Mouse (Mus musculus) kidney, adult 18-20 months (tissue): ENCODE measurements around the gene Gprc5a.

Source experiments
- DNase-seq: peaks from one replicate; pipeline ENCODE4 v3.0.0; 2021

Gprc5a gene

DNA sequence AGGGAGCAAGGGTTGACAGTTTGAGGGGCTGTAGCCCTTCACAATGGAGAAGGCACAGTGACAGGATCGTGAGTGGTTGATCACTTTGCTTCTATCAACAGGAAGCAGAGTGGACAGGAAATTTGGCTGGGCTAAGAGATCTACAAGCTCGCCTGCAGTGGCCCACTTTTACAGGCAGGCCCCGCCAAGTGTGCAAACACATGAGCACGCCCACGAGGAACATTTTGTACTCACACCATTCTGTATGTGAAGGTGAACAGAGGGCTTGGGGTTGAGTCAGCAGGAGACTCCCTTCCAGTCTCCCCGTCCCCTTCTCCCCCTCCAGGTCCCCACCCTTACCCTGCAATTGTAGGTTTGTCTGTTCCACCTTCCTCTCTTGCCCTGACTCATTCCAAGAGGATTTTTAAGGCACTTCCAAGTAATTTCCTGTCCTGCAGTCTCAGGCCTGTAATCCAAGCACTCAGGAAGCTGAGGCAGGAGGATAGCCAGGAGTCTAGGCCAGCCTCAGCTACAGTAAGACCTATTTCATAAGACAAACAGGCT is 9.0 kb downstream of the Gprc5a start:
- DNase-seq = no peak

- no peak for DNase-seq
Measured at GRCm38 (mm10) chr6:135076202-135076601, 10.8 kb downstream of the Gprc5a start.

- no peak for DNase-seq
Measured at GRCm38 (mm10) chr6:135078420-135078819, 13.0 kb downstream of the Gprc5a start.

GRCm38 (mm10) chr6:135083991-135084502 is 18.6 kb downstream of the Gprc5a start:
- DNase-seq = no peak

DNA sequence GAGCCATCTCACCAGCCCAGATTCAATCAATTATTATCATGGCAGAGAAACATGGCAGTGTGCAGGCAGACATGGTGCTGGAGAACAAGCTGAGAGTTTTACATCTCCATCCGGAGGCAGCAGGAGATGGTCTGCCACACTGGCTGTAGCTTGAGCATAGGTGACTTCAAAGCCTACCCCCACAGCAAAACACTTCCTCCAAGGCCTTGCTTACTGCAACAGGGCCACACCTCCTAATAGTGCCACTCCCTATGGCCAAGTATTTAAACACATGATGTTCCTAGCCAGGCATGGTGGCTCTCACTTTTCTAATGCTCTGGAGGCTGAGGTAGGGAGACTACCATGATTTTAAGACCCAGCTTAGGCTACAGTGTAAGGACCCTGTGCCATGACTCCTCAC is 20.3 kb downstream of the Gprc5a start:
- DNase-seq = no peak

DNA sequence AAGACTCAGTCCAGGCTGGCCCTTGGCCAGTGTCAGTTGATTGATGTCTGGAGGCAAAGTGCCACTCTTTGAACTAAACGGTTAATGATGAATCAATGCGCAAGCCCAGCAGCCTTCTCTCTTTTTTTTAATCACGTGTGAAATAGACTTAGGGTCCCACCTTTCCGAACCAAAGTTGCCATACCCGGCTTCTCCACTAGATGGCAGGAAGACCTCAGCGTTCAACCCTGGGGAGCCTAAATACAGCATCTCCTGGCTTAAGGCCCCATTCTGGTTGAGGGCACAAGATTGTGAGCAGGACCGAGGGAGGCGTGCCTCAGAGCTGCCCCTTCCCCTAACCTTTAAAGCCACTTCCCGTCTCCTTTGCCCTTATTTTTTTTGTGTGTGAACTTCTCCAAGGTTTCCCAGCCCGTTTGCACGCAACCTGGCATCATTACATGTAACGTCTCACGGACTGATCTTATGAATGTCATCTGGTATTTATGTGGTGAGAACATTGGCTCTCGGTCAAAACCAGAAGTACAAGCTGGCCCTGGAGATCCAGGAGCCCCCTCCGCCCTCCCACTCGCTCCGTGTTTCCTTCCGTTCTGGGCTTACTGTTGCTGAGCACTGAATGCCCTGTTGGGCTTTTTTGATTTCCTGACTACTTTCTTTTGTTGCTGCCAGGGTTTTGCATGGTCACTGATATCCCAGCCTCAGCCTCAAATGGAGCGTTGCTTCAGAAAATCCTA is 22.4 kb downstream of the Gprc5a start:
- peak; percentile 79 for DNase-seq

DNA sequence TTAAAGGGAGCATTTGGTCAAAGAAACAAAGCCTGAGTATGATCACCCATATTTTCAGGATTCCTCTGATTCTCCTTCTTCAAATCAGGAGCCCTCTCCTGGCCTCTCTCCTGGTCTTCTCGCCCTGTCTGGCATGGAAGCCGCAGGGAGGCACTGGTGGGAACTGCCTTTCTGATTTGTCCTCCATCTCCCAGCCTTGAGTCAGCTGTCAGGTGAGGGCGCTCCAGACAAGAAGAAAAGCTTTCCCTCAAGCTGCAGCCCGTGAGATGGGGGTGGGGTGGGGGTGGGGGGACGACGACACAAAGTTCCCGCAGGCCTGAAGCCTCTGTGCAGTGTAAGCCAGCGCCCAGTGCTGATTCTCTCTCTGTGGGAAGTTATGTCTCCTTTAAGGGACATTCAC is 24.3 kb downstream of the Gprc5a start:
- DNase-seq = no peak

DNA sequence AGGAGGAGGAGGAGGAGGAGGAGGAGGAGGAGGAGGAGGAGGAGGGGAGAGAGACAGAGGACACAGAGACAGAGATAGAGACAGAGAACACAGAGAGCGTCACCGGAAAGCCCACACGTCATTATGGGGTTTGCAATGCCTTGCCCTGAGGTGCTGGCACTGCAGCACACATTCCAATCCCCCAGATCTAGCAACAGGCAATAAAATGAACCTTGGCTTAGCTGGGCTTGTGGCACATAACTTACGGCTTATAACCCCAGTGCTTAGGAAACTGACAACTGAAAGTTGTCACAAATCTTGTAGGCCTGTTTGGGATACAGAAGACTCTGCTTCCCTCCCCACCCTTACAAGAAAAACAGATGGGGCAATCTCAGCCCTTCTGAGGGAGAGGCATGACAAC is 25.2 kb downstream of the Gprc5a start:
- no peak for DNase-seq

- DNase-seq = no peak
Measured at GRCm38 (mm10) chr6:135092798-135093470, 27.5 kb downstream of the Gprc5a start.

- DNase-seq = no peak
Measured at GRCm38 (mm10) chr6:135100787-135101472, 35.5 kb downstream of the Gprc5a start.

DNA sequence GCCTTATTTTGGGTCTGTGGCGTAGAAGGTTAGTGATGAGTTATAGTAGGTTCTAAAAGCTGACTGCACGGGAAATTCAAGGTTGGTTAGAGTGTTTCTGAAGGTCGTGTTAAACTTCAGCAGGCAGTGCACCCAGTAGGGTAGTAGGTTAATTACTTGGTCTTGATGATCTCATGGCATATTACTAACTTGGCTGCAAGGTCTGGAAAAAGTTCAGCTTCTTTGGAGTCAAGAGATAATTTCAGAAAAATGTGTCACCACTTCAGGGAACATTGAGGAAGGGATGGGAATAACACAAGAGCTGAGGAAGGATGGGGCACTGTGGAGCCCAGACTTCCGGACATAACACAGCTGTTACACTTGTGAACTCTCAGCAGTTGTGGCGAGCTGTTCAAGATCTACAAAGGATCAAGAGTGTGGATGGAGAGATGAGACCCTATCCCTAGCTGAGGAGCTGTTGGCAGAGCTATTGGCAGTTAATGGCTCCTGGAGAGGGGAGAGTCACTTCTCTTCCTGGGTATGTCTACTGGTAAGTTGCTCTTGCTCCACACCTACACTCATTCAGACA is 37.4 kb downstream of the Gprc5a start:
- no peak for DNase-seq

DNA sequence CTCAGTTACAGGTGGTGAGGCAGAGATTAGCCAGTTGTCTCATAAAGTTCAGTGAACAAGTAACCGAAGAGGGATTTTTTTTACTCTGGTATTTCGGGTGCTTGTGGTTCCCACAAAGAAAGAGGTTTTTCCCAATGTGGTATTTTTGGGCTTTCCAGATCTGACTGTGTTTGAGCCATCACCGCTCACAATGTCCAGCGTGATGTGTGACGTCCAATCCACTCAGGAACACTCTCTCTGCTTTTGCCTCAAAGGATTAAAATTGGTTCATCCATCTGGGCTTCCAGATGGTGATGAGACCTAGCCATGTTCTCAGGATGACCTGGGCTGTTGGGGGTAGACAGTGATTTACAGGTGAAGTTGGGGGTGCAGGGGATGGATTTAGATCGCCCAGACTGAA is 41.6 kb downstream of the Gprc5a start:
- no peak for DNase-seq

GRCm38 (mm10) chr6:135112411-135113113 is 47.1 kb downstream of the Gprc5a start:
- no peak for DNase-seq

DNA sequence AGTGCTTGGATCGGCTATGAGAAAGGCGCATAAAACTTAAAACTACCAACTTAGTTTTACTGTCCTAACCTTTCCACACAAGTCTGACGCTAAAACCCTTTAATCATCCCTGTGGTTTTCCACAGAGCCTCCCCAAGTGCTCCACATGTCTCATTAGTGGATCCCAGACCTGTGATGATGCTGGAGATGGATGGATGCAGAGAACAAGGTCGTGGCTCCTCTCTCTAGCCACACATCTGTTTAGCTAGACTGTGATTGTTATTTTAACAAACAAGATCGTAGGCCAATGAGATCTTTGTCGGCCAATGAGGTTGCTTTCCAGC is 47.6 kb downstream of the Gprc5a start:
- DNase-seq = no peak

GRCm38 (mm10) chr6:135116479-135116878 is 51.0 kb downstream of the Gprc5a start:
- DNase-seq = no peak

DNA sequence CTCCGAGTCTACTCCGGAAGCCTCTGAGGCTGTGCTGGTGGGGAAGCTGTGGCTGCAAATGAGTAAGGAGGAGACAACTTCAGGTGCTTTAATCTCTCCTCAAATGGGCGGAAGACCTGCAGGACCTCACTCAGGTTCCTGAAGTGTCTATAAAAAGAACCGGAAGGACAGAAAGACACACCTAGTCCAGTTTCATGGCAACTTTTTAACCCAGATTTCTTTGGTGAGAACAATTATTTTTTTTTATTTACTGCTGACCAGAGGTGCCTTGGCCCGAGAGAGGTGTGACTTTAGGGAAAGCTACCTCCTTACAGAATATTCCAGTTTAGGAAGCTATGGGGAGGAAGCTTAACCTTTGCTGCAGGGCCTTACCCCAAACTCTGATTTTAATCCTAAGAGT is 52.7 kb downstream of the Gprc5a start, which contains the start of gene Gprc5d:
TSS of gene Gprc5d (minus strand) at position 101 of the 400 bp plus-strand sequence.
- DNase-seq = no peak

- DNase-seq = no peak
Measured at GRCm38 (mm10) chr6:135124755-135125380, 59.4 kb downstream of the Gprc5a start.

DNA sequence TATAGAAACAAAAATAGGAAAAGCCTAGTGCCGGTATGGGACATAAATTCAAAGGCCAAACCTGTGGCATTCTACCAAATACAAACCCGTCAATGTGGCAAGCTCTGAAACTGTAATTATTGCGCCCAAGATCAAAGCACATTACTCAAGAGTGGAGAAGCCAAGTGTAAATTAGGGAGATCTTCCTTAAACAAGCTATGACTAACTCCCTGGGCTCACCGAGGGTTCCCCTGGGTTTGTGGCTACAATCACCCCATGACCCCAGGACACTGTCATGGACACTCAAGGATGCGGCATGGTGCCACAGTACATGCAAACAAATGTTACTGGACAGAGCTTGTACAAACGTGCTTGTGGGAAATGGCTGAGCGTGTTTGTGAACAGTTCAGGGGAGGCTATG is 67.6 kb downstream of the Gprc5a start:
- DNase-seq = no peak

DNA sequence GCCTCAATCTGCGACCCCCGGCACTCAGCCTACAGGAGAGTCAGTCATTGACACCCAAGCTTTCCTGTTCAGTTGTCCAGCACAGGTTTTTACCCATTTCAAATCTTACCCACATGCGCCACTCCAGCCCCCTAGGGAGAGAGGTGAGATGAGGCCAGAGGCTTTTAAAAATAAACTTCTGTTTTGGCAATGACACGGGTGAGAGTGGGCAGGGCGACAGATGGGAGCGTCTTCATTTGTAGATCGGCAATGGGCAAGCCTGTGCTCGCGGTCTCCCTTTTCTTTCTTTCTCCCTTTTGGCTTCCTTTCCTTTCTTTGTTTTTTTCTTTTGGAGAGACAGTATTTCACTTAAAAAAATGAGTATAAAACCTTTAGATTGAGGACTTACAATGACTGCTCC is 68.0 kb downstream of the Gprc5a start:
- DNase-seq = no peak
